Mouse (Mus musculus) limb, embryonic 14.5 days (tissue): ENCODE measurements around the gene Olfr410. TPM values are rescaled to one million over a fixed set of nuclear protein-coding genes. Genes with fewer than 3 reads are reported as not detected.

ENCODE experiments used
- ATAC-seq: fragments of 200-750 bp; cut with Nextera tagmentation; 2 replicates; pipeline ENCODE4 v1.8.0; 2017; ENCODE audit warnings: low read depth, moderate number of reproducible peaks, moderate TSS enrichment; ENCODE audit not compliant: low FRiP score
- DNase-seq: peaks from one replicate; pipeline ENCODE4 v3.0.0-alpha.2; 2015; ENCODE audit warnings: low spot score
- H3K27ac ChIP-seq: fragments of 300-500 bp; sonication (generic); replicated peaks from 2 replicates; pipeline ENCODE4 v1.5.1; 2014; ENCODE audit warnings: low read depth, mild to moderate bottlenecking, low read length, moderate library complexity, mixed read lengths
- H3K27me3 ChIP-seq: fragments of 300-500 bp; sonication (generic); 2 replicates; pipeline ENCODE4 v1.6.1; 2014; ENCODE audit warnings: low read length, mixed read lengths; ENCODE audit not compliant: control insufficient read depth, insufficient read depth
- H3K36me3 ChIP-seq: fragments of 300-500 bp; sonication (generic); 2 replicates; pipeline ENCODE4 v1.6.1; 2014; ENCODE audit warnings: mild to moderate bottlenecking, low read length, moderate library complexity, mixed read lengths; ENCODE audit not compliant: control insufficient read depth, insufficient read depth
- H3K4me1 ChIP-seq: fragments of 300-500 bp; sonication (generic); 2 replicates; pipeline ENCODE4 v1.6.1; 2014; ENCODE audit warnings: antibody characterized with exemption, low read length, mixed read lengths; ENCODE audit not compliant: control insufficient read depth, insufficient read depth
- H3K4me2 ChIP-seq: fragments of 300-500 bp; sonication (generic); replicated peaks from 2 replicates; pipeline ENCODE4 v1.6.1; 2014; ENCODE audit warnings: low read depth, mild to moderate bottlenecking, low read length, moderate library complexity; ENCODE audit not compliant: severe bottlenecking
- H3K4me3 ChIP-seq: fragments of 300-500 bp; sonication (generic); replicated peaks from 2 replicates; pipeline ENCODE4 v1.5.1; 2014; ENCODE audit warnings: low read length
- H3K9ac ChIP-seq: fragments of 300-500 bp; sonication (generic); 2 replicates; pipeline ENCODE4 v1.6.1; 2014; ENCODE audit warnings: mild to moderate bottlenecking, low read depth, low read length, moderate library complexity; ENCODE audit not compliant: severe bottlenecking
- H3K9me3 ChIP-seq: fragments of 300-500 bp; sonication (generic); 2 replicates; pipeline ENCODE4 v1.6.1; 2016; ENCODE audit warnings: low read length; ENCODE audit not compliant: control insufficient read depth
- POLR2A ChIP-seq: fragments of 200-500 bp; IDR thresholded peaks from 2 replicates; pipeline ENCODE4 v1.8.0; 2012; ENCODE audit warnings: inconsistent platforms, mild to moderate bottlenecking, moderate library complexity, borderline replicate concordance; ENCODE audit not compliant: insufficient read depth, insufficient read length; ENCODE audit errors: extremely low read depth
- WGBS: fragments of 180-500 bp; shearing (Covaris S2); extraction: QIAGEN DNeasy Blood & Tissue Kit; methylation state at CpG from one replicate; pipeline ENCODE4 v1.1.7; 2014; 5-methylcytosine and 5-hydroxymethylcytosine counted together
- polyA plus RNA-seq, 2 experiments: library from polyadenylated mRNA; depleted of rRNA in 1 of 2; stranded (reverse) in 1 of 2; unstranded in 1 of 2; fragments of >200 nt; fragmentation: Nextera tagmentation in 1 of 2; extraction: Ambion mirVana in 1 of 2; gene quantifications; 2 replicates each; pipeline versions ENCODE4 v1.2.1 to v1.2.3; 2012 to 2014

Gene Olfr410
- polyA plus RNA-seq, 2 experiments: not detected

DNA sequence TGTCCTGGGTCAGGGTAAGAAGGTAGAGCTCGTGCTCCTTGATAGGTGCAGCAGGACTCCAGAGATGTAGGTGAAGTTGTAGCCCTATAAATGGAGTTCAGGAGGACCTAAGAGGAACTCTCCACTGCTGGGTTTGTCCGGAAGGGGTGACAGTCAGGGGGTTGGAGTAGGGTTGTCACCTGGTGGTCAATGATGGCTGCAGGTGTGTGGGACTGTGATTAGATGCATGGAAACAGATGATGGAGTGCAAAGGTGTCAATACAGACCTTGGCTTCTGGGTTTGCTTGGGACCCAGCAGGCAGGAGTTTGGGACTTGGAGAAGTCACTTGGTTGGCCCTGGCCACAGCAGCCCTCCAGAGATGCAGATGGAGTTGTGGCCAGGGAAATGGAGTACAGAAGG is 50.6 kb downstream of the Olfr410 start:
- Histone ChIP-seq H3K36me3 (no peaks in the 10 kb centered on the region), H3K27me3 (no peaks in the 10 kb centered on the region), H3K4me2 (no peak overlapping the region), H3K4me1 (no peaks in the 10 kb centered on the region), H3K9me3 (no peaks in the 10 kb centered on the region), H3K4me3 (no peak overlapping the region), H3K9ac (no peak overlapping the region), H3K27ac (no peak overlapping the region)
- TF ChIP-seq POLR2A: no peak
- WGBS: 73% methylated on average over 2 of the region's 2 CpGs
- ATAC-seq (no peak), DNase-seq (no peak)

DNA sequence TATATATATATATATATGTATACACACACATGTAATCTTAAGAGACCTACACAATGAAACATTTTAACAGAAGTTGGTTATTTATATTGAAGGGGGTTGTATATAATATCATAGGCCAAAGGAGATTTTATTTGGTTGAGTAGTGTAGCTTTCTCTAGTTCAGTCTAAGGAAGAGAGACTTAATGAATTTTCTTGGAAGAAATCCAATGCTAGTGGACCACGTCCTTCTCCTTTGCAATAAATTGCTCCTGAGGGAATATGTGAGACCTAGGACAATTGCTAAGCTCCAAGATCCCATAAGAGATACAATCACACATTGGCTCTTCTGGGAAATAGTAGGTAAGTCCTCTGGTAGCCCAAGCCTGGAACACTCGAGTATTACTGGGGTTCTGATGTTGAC is 54.4 kb downstream of the Olfr410 start, which contains the start of gene Olfr59:
Gene Olfr59, plus strand, starts transcription at position 301 of the 400 bp plus-strand sequence.
- H3K27me3 ChIP-seq: no peaks in the 10 kb centered on the region
- no peaks in the 10 kb centered on the region for H3K36me3 ChIP-seq
- no peak for DNase-seq

More for the DNA sequence above, 54.4 kb downstream of the Olfr410 start, which contains the start of gene Olfr59:
- ATAC-seq: no peak
- H3K9ac ChIP-seq: no peak within 1 kb of the TSS
- no peaks in the 10 kb centered on the region for H3K9me3 ChIP-seq
- TF ChIP-seq POLR2A: no peak
- no peaks in the 10 kb centered on the region for H3K4me1 ChIP-seq
- H3K27ac ChIP-seq: no peak within 1 kb of the TSS
- no peak within 1 kb of the TSS for H3K4me3 ChIP-seq
- no peak within 1 kb of the TSS for H3K4me2 ChIP-seq
- 56% methylated on average over 2 of the region's 2 CpGs for WGBS

Other genes with a start within 250 kb of the Olfr410 start
- gene Olfr401, start 224.3 kb downstream of the Olfr410 start, polyA plus RNA-seq (2012; rRNA removed): not detected in 2 replicates
- not detected in 2 replicates for gene Olfr401, start 224.3 kb downstream of the Olfr410 start, polyA plus RNA-seq (2014; fragmentation: Nextera tagmentation; extraction: Ambion mirVana)
- not detected in 2 replicates for gene Olfr402, start 184.5 kb downstream of the Olfr410 start, polyA plus RNA-seq (2012; rRNA removed)
- not detected in 2 replicates for gene Olfr402, start 184.5 kb downstream of the Olfr410 start, polyA plus RNA-seq (2014; fragmentation: Nextera tagmentation; extraction: Ambion mirVana)
- gene Olfr403, start 151.8 kb downstream of the Olfr410 start, polyA plus RNA-seq (2012; rRNA removed): not detected in 2 replicates
- not detected in 2 replicates for gene Olfr403, start 151.8 kb downstream of the Olfr410 start, polyA plus RNA-seq (2014; fragmentation: Nextera tagmentation; extraction: Ambion mirVana)
- not detected in 2 replicates for gene Olfr43, start 126.7 kb downstream of the Olfr410 start, polyA plus RNA-seq (2012; rRNA removed)
- not detected in 2 replicates for gene Olfr43, start 126.7 kb downstream of the Olfr410 start, polyA plus RNA-seq (2014; fragmentation: Nextera tagmentation; extraction: Ambion mirVana)
- gene Olfr406, start 78.2 kb downstream of the Olfr410 start, polyA plus RNA-seq (2012; rRNA removed): not detected in 2 replicates
- gene Olfr406, start 78.2 kb downstream of the Olfr410 start, polyA plus RNA-seq (2014; fragmentation: Nextera tagmentation; extraction: Ambion mirVana): not detected in 2 replicates
- not detected in 2 replicates for gene Olfr59, start 54.3 kb downstream of the Olfr410 start, polyA plus RNA-seq (2012; rRNA removed)
- not detected in 2 replicates for gene Olfr59, start 54.3 kb downstream of the Olfr410 start, polyA plus RNA-seq (2014; fragmentation: Nextera tagmentation; extraction: Ambion mirVana)
- not detected in 2 replicates for gene Olfr411, start 14.6 kb upstream of the Olfr410 start, polyA plus RNA-seq (2012; rRNA removed)
- gene Olfr411, start 14.6 kb upstream of the Olfr410 start, polyA plus RNA-seq (2014; fragmentation: Nextera tagmentation; extraction: Ambion mirVana): not detected in 2 replicates
- gene Olfr412, start 24.0 kb upstream of the Olfr410 start, polyA plus RNA-seq (2012; rRNA removed): not detected in 2 replicates
- gene Olfr412, start 24.0 kb upstream of the Olfr410 start, polyA plus RNA-seq (2014; fragmentation: Nextera tagmentation; extraction: Ambion mirVana): not detected in 2 replicates